Mouse (Mus musculus) hindbrain, embryonic 14.5 days (tissue): ENCODE measurements around the gene Rab42. TPM values are rescaled to one million over a fixed set of nuclear protein-coding genes. Genes with fewer than 3 reads are reported as not detected.

Experiments used
- ATAC-seq: fragments of 200-750 bp; cut with Nextera tagmentation; 2 replicates; pipeline ENCODE4 v1.8.0; 2017; ENCODE audit warnings: moderate number of reproducible peaks, mild to moderate bottlenecking, moderate TSS enrichment, moderate library complexity; ENCODE audit not compliant: low FRiP score
- DNase-seq: peaks from one replicate; pipeline ENCODE4 v3.0.0-alpha.2; 2015; ENCODE audit warnings: low spot score
- H3K27ac ChIP-seq: fragments of 300-500 bp; sonication (generic); 2 replicates; pipeline ENCODE4 v1.5.1; 2014; ENCODE audit warnings: mild to moderate bottlenecking, moderate library complexity
- H3K27me3 ChIP-seq: fragments of 300-500 bp; sonication (generic); 2 replicates; pipeline ENCODE4 v1.6.1; 2014; ENCODE audit warnings: mild to moderate bottlenecking, low read length, mixed read lengths; ENCODE audit not compliant: control insufficient read depth, insufficient read depth
- H3K36me3 ChIP-seq: fragments of 300-500 bp; sonication (generic); replicated peaks from 2 replicates; pipeline ENCODE4 v1.6.1; 2014; ENCODE audit not compliant: control insufficient read depth, insufficient read depth
- H3K4me1 ChIP-seq: fragments of 300-500 bp; sonication (generic); replicated peaks from 2 replicates; pipeline ENCODE4 v1.6.1; 2014; ENCODE audit warnings: antibody characterized with exemption, low read length, mixed read lengths; ENCODE audit not compliant: control insufficient read depth, insufficient read depth
- H3K4me2 ChIP-seq: fragments of 300-500 bp; sonication (generic); replicated peaks from 2 replicates; pipeline ENCODE4 v1.6.1; 2014; ENCODE audit warnings: mild to moderate bottlenecking, moderate library complexity
- H3K4me3 ChIP-seq: fragments of 300-500 bp; sonication (generic); replicated peaks from 2 replicates; pipeline ENCODE4 v1.5.1; 2014; ENCODE audit warnings: mild to moderate bottlenecking, low read length
- H3K9ac ChIP-seq: fragments of 300-500 bp; sonication (generic); 2 replicates; pipeline ENCODE4 v1.6.1; 2014
- H3K9me3 ChIP-seq: fragments of 300-500 bp; sonication (generic); 2 replicates; pipeline ENCODE4 v1.6.1; 2016; ENCODE audit warnings: low read length; ENCODE audit not compliant: control insufficient read depth
- whole genome bisulfite sequencing: fragments of 180-500 bp; shearing (Covaris S2); extraction: QIAGEN DNeasy Blood & Tissue Kit; methylation state at CpG from one replicate; pipeline ENCODE4 v1.1.7; 2014; 5-methylcytosine and 5-hydroxymethylcytosine counted together
- polyA plus RNA-seq: library from polyadenylated mRNA; unstranded; fragments of >200 nt; fragmentation: Nextera tagmentation; extraction: Ambion mirVana; gene quantifications from 2 replicates; pipeline ENCODE4 v1.2.1, GENCODE M21; 2014

Gene Rab42
- polyA plus RNA-seq, 1 experiment from 2014 or later, result 1.5 TPM

- Histone ChIP-seq H3K27me3 (no peaks in the 10 kb centered on the region), H3K9me3 (no peaks in the 10 kb centered on the region), H3K36me3 (no peaks in the 10 kb centered on the region), H3K9ac (no peak overlapping the region), H3K27ac (no peak overlapping the region), H3K4me3 (no peak overlapping the region), H3K4me1 (peaks cover 2% of the 10 kb centered on the region; the same call in 1 of the 2 replicates), H3K4me2 (no peak overlapping the region)
- WGBS, result 87% methylated on average over 3 of the region's 3 CpGs
- DNase-seq (no peak), ATAC-seq (no peak)
Measured at GRCm38 (mm10) chr4:132266835-132267349, 36.3 kb downstream of the Rab42 start.

GRCm38 (mm10) chr4:132263313-132263712 lies 39.9 kb downstream of the Rab42 start:
- 97% methylated on average over 7 of the region's 7 CpGs for WGBS
- no peak for ATAC-seq
- H3K36me3 ChIP-seq, result no peaks in the 10 kb centered on the region
- no peaks in the 10 kb centered on the region for H3K9me3 ChIP-seq
- no peak overlapping the region for H3K4me3 ChIP-seq
- no peak for DNase-seq
- no peaks in the 10 kb centered on the region for H3K27me3 ChIP-seq
- H3K4me1 ChIP-seq, result peaks cover 21% of the 10 kb centered on the region
- no peak overlapping the region for H3K9ac ChIP-seq
- H3K27ac ChIP-seq, result no peak overlapping the region
- H3K4me2 ChIP-seq, result no peak overlapping the region

- H3K27ac ChIP-seq, result no peak overlapping the region
Measured at GRCm38 (mm10) chr4:132262358-132262616, 40.9 kb downstream of the Rab42 start.

GRCm38 (mm10) chr4:132261514-132262357 lies 41.4 kb downstream of the Rab42 start, which contains the start of gene Gmeb1:
TSS of gene Gmeb1 (minus strand) at chr4:132261602.
- ATAC-seq (peak; percentile 93), DNase-seq (peak; percentile 85)
- H3K4me1 ChIP-seq, result peaks cover 21% of the 10 kb centered on the region
- no peaks in the 10 kb centered on the region for H3K27me3 ChIP-seq
- peak within 1 kb of the TSS; percentile 94 for H3K27ac ChIP-seq
- WGBS, result 17% methylated on average over 41 of the region's 49 CpGs
- peak within 1 kb of the TSS; percentile 88 for H3K4me2 ChIP-seq
- H3K36me3 ChIP-seq, result no peaks in the 10 kb centered on the region
- no peaks in the 10 kb centered on the region for H3K9me3 ChIP-seq
- peak within 1 kb of the TSS; percentile 85 for H3K4me3 ChIP-seq
- peak within 1 kb of the TSS; percentile 97 for H3K9ac ChIP-seq

More at GRCm38 (mm10) chr4:132262358-132262616, 40.9 kb downstream of the Rab42 start:
- peaks cover 21% of the 10 kb centered on the region for H3K4me1 ChIP-seq
- ATAC-seq (no peak), DNase-seq (no peak)
- H3K4me3 ChIP-seq, result 0 out of 2 replicates have a peak overlapping the region, but pooled peaks have one; percentile 85
- H3K9me3 ChIP-seq, result no peaks in the 10 kb centered on the region
- H3K36me3 ChIP-seq, result no peaks in the 10 kb centered on the region
- H3K9ac ChIP-seq, result no peak overlapping the region
- H3K27me3 ChIP-seq, result no peaks in the 10 kb centered on the region
- peak overlapping the region; percentile 62 for H3K4me2 ChIP-seq
- 78% methylated on average over 5 of the region's 5 CpGs for WGBS

- Histone ChIP-seq H3K9me3 (no peaks in the 10 kb centered on the region), H3K4me3 (peak overlapping the region; percentile 85), H3K4me2 (peak overlapping the region; percentile 88), H3K27ac (peak overlapping the region; percentile 94), H3K4me1 (peaks cover 21% of the 10 kb centered on the region), H3K27me3 (no peaks in the 10 kb centered on the region), H3K36me3 (no peaks in the 10 kb centered on the region), H3K9ac (peak overlapping the region; percentile 97)
- DNase-seq (peak; percentile 68), ATAC-seq (peak; percentile 80)
- 4% methylated on average over 39 of the region's 64 CpGs for WGBS
Measured at GRCm38 (mm10) chr4:132260404-132261379, 42.5 kb downstream of the Rab42 start.

- Histone ChIP-seq H3K9me3 (no peaks in the 10 kb centered on the region), H3K4me3 (no peak overlapping the region), H3K4me2 (no peak overlapping the region; the same call in 1 of the 2 replicates), H3K27me3 (no peaks in the 10 kb centered on the region), H3K4me1 (peaks cover 21% of the 10 kb centered on the region), H3K9ac (peak overlapping the region; percentile 97), H3K36me3 (no peaks in the 10 kb centered on the region), H3K27ac (no peak overlapping the region)
- DNase-seq (no peak), ATAC-seq (no peak)
- WGBS, result 93% methylated on average over 4 of the region's 4 CpGs
Measured at GRCm38 (mm10) chr4:132259248-132259647, 43.9 kb downstream of the Rab42 start.

GRCm38 (mm10) chr4:132256384-132256783 lies 46.8 kb downstream of the Rab42 start:
- Histone ChIP-seq H3K36me3 (peaks cover 7% of the 10 kb centered on the region; the same call in 1 of the 2 replicates), H3K4me1 (peaks cover 17% of the 10 kb centered on the region), H3K9me3 (no peaks in the 10 kb centered on the region), H3K9ac (no peak overlapping the region), H3K4me3 (no peak overlapping the region), H3K27ac (no peak overlapping the region), H3K4me2 (no peak overlapping the region), H3K27me3 (no peaks in the 10 kb centered on the region)
- no peak for DNase-seq
- no peak for ATAC-seq
- 93% methylated on average over 3 of the region's 3 CpGs for WGBS

- H3K4me1 ChIP-seq, result peaks cover 11% of the 10 kb centered on the region
- 81% methylated on average over 3 of the region's 3 CpGs for WGBS
- H3K4me2 ChIP-seq, result no peak overlapping the region
Measured at GRCm38 (mm10) chr4:132254986-132255385, 48.2 kb downstream of the Rab42 start.

GRCm38 (mm10) chr4:132253622-132254021 lies 49.6 kb downstream of the Rab42 start:
- H3K27ac ChIP-seq, result 0 out of 2 replicates have a peak overlapping the region, but pooled peaks have one; percentile 14
- no peaks in the 10 kb centered on the region for H3K4me1 ChIP-seq
- H3K27me3 ChIP-seq, result no peaks in the 10 kb centered on the region
- no peak overlapping the region for H3K9ac ChIP-seq
- H3K4me3 ChIP-seq, result no peak overlapping the region
- 84% methylated on average over 2 of the region's 2 CpGs for WGBS
- H3K9me3 ChIP-seq, result no peaks in the 10 kb centered on the region
- no peak for ATAC-seq
- no peak for DNase-seq
- H3K4me2 ChIP-seq, result no peak overlapping the region
- H3K36me3 ChIP-seq, result peaks cover 32% of the 10 kb centered on the region

More at GRCm38 (mm10) chr4:132254986-132255385, 48.2 kb downstream of the Rab42 start:
- no peak for ATAC-seq
- H3K27ac ChIP-seq, result no peak overlapping the region
- DNase-seq, result no peak
- H3K9ac ChIP-seq, result no peak overlapping the region
- peaks cover 21% of the 10 kb centered on the region for H3K36me3 ChIP-seq
- H3K4me3 ChIP-seq, result no peak overlapping the region
- H3K27me3 ChIP-seq, result no peaks in the 10 kb centered on the region
- H3K9me3 ChIP-seq, result no peaks in the 10 kb centered on the region
